Mouse (Mus musculus) stomach, adult 2 months (tissue): ENCODE data around the gene Cd209f. TPM values are rescaled to one million over a fixed set of nuclear protein-coding genes. Genes with fewer than 3 reads are reported as not detected.

ENCODE experiments used
- polyA plus RNA-seq: library from polyadenylated mRNA; depleted of rRNA; stranded (reverse); fragments of >200 nt; gene quantifications from 2 replicates; pipeline ENCODE4 v1.2.3, GENCODE M21; 2012; rRNA removed

The Cd209f gene
- polyA plus RNA-seq = 0.55 and 1.5 TPM in 2 replicates

DNA sequence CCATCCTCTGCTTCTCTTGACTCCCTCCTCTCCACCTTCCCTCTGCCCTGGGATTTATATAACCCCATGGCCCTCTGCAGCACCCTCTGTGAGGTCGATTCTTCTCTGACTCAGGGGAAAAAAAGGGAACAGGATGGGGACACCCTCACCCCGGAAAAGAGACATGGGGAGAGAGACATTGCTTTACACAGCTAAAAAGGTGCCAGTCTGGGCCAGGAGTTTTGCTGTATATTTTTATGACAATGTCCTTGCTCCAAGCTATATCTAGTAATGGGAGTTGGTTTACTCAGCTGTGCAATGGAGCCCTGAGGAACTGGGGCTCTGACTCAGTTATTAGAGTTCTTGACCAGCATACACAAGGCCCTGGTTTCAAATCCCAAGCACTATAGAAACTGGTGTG is at the start of gene Cd209f:
Cd209f (minus strand) TSS at position 101 of the 400 bp plus-strand sequence.

DNA sequence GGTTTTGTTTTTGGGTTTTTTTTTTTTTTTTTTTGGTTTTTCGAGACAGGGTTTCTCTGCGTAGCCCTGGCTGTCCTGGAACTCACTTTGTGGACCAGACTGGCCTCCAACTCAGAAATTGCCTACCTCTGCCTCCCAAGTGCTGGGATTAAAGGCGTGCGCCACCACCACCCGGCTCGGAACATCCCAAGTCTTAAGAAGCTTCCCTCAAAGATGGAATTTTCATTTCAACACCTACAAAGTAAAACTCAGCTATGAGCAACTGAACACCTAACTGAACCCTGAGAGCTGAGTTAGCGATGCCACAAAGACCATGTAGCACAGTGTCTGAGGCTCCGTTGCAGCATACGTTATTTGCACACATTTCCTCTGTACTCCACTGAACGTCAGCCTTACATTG is 28.2 kb upstream of the Cd209f start, which contains the start of gene Cd209g:
Cd209g (plus strand) TSS at position 301 of the 400 bp plus-strand sequence.

Other genes with a start within 250 kb of the Cd209f start
- gene Cd209d, start 227.3 kb downstream of the Cd209f start, polyA plus RNA-seq = 0.11 and 0.37 TPM in 2 replicates
- 0.10 TPM in 1 of 2 replicates, not detected in the other for gene Cd209b, start 179.0 kb downstream of the Cd209f start, polyA plus RNA-seq
- 0.05 TPM in 1 of 2 replicates, not detected in the other for gene Cd209c, start 151.1 kb downstream of the Cd209f start, polyA plus RNA-seq
- 0.98 and 1.9 TPM in 2 replicates for gene Cd209g, start 28.3 kb upstream of the Cd209f start, polyA plus RNA-seq
- 10.3 and 13.7 TPM in 2 replicates for gene Evi5l, start 60.7 kb upstream of the Cd209f start, polyA plus RNA-seq
- gene Prr36, start 111.6 kb upstream of the Cd209f start, polyA plus RNA-seq = 0.11 and 0.15 TPM in 2 replicates
- gene Lrrc8e, start 121.0 kb upstream of the Cd209f start, polyA plus RNA-seq = 3.1 and 3.7 TPM in 2 replicates
- 12.0 and 20.2 TPM in 2 replicates for gene Map2k7, start 132.9 kb upstream of the Cd209f start, polyA plus RNA-seq
- 0.19 and 0.23 TPM in 2 replicates for gene Gm49320, start 133.0 kb upstream of the Cd209f start, polyA plus RNA-seq
- 16.4 and 57.9 TPM in 2 replicates for gene Tgfbr3l, start 142.4 kb upstream of the Cd209f start, polyA plus RNA-seq
- 19.8 and 20.6 TPM in 2 replicates for gene Snapc2, start 147.2 kb upstream of the Cd209f start, polyA plus RNA-seq
- gene Ctxn1, start 153.4 kb upstream of the Cd209f start, polyA plus RNA-seq = 36.1 and 38.4 TPM in 2 replicates
- 28.6 and 30.3 TPM in 2 replicates for gene Timm44, start 170.1 kb upstream of the Cd209f start, polyA plus RNA-seq
- 0.12 and 0.84 TPM in 2 replicates for gene Ccl25, start 219.4 kb upstream of the Cd209f start, polyA plus RNA-seq
- 11.2 and 12.1 TPM in 2 replicates for gene Elavl1, start 219.6 kb upstream of the Cd209f start, polyA plus RNA-seq